Mouse (Mus musculus): ENCODE measurements at regions not wholly inside any gene's neighbourhood (a gene's known extent, or its start where the extent isn't known, plus 50 kb on each side); places are given as distances from the start of the nearest gene placed in this dataset.

DNA sequence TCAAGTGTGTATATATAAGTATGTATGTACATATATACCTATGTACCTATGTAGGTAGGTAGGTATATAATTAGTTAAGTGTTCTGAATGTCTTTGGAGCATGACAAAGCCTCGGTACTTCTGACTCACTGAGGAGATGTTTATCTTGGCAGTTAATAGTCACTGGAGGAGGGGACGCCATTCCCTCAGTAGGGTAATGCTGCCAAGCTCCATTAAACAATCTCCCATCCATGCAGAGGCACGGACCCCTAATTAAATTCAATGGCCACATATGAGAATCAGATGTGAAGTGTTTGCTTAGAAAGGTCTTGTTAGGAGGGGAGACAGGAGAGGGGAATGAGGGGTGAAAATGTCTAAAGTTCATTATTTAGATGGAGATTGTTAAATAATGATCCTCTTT is 99.3 kb downstream of the Fasl start:
- no peak for TF ChIP-seq EP300 (IDR thresholded peaks at IDR 0.05; ENCODE audit: low read depth)
- no peak for TF ChIP-seq CTCF (IDR thresholded peaks at IDR 0.05; ENCODE audit: low read depth)
- Histone ChIP-seq H3K27me3 (ENCODE audit: insufficient read depth, low read length) (no peaks in the 10 kb centered on the region), H3K4me3 (ENCODE audit: low read depth, low read length) (no peak overlapping the region), H3K9me3 (ENCODE audit: low read length) (no peaks in the 10 kb centered on the region), H3K9ac (replicated peaks) (no peak overlapping the region), H3K36me3 (replicated peaks; ENCODE audit: insufficient read depth, low read length) (no peaks in the 10 kb centered on the region), H3K4me1 (ENCODE audit: insufficient read depth) (no peaks in the 10 kb centered on the region), H3K27ac (ENCODE audit: low read depth) (no peak overlapping the region), H3K4me2 (ENCODE audit: low read depth, low read length) (no peak overlapping the region)
- 43% methylated on average over 3 of the region's 3 CpGs for WGBS (ENCODE audit: insufficient replicate concordance)
- ATAC-seq (no peak), DNase-seq (no peak)

DNA sequence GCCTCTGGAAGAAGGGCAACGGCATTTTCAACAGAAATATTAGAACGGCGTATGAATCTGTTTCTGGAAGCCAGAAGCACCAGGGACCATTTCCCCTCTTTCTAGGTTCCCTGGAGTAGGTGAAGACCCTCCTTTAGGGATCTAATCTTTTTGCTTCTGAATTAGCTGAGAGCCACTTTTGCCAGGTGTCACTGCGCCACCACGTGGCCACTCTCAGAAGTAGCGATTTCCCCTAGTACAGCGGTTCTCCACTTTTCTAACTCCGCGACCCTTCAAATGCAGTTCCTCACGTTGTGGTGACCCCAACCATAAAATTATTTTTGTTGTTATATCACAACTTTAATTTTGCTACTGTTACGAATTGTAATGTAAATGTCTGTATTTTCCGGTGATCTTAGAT is 100.7 kb downstream of the Fasl start:
- no peak overlapping the region for H3K4me2 ChIP-seq (ENCODE audit: low read depth, low read length)
- no peaks in the 10 kb centered on the region for H3K9me3 ChIP-seq (ENCODE audit: low read length)
- H3K27me3 ChIP-seq (ENCODE audit: insufficient read depth, low read length), result no peaks in the 10 kb centered on the region
- H3K9ac ChIP-seq (replicated peaks), result no peak overlapping the region
- 20% methylated on average over 12 of the region's 12 CpGs for WGBS (ENCODE audit: insufficient replicate concordance)
- no peak overlapping the region for H3K4me3 ChIP-seq (ENCODE audit: low read depth, low read length)
- H3K27ac ChIP-seq (ENCODE audit: low read depth), result no peak overlapping the region
- TF ChIP-seq CTCF (IDR thresholded peaks at IDR 0.05; ENCODE audit: low read depth) (peak; percentile 81), EP300 (IDR thresholded peaks at IDR 0.05; ENCODE audit: low read depth) (no peak)
- ATAC-seq (no peak), DNase-seq (peak; percentile 47)
- no peaks in the 10 kb centered on the region for H3K4me1 ChIP-seq (ENCODE audit: insufficient read depth)
- no peaks in the 10 kb centered on the region for H3K36me3 ChIP-seq (replicated peaks; ENCODE audit: insufficient read depth, low read length)

DNA sequence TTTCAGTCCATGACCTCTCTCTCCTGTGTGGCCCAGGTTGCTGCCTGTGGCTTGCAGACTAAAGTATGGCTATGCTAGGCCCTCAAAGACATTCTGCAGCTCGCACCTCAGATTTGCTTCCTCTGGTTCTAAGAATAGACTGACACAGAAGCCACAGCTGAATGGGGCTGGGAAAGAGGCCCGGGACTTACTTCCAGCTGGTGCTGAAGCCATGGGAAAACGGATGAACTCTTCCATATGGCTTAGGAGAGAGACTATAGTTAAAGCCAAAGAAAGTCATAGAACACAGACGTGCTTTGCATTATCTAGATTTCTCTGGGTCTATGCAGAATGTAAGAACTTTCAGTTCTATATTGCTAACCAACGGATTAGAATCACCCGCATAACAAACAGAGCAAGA is 107.7 kb downstream of the Fasl start:
- H3K4me3 ChIP-seq (ENCODE audit: low read depth, low read length), result no peak overlapping the region
- H3K4me2 ChIP-seq (ENCODE audit: low read depth, low read length), result no peak overlapping the region
- ATAC-seq, result no peak
- no peak overlapping the region for H3K27ac ChIP-seq (ENCODE audit: low read depth)
- no peaks in the 10 kb centered on the region for H3K36me3 ChIP-seq (replicated peaks; ENCODE audit: insufficient read depth, low read length)
- H3K9me3 ChIP-seq (ENCODE audit: low read length), result no peaks in the 10 kb centered on the region
- TF ChIP-seq CTCF (IDR thresholded peaks at IDR 0.05; ENCODE audit: low read depth), result no peak
- no peak for TF ChIP-seq EP300 (IDR thresholded peaks at IDR 0.05; ENCODE audit: low read depth)
- no peak for DNase-seq
- no peaks in the 10 kb centered on the region for H3K27me3 ChIP-seq (ENCODE audit: insufficient read depth, low read length)
- H3K9ac ChIP-seq (replicated peaks), result no peak overlapping the region
- H3K4me1 ChIP-seq (ENCODE audit: insufficient read depth), result no peaks in the 10 kb centered on the region
- 64% methylated on average over 6 of the region's 6 CpGs for whole genome bisulfite sequencing (ENCODE audit: insufficient replicate concordance)

DNA sequence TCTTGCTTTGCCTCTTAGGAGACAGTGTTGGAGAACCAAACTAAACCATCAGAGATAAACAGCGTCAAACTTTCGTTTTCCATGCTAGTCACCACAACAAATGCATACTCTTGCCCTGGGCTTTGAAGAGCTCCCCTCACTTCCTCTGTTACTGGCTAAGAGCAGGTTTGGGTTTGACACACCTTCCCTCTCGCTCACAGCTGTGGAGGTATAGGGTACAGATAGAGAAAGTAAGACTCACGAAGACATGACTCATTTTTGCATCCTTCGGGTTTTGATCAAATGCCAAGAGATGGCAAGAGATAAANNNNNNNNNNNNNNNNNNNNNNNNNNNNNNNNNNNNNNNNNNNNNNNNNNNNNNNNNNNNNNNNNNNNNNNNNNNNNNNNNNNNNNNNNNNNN is 117.4 kb downstream of the Fasl start:
- Histone ChIP-seq H3K4me3 (ENCODE audit: low read depth, low read length) (no peak overlapping the region), H3K4me2 (ENCODE audit: low read depth, low read length) (no peak overlapping the region), H3K36me3 (replicated peaks; ENCODE audit: insufficient read depth, low read length) (no peaks in the 10 kb centered on the region), H3K27me3 (ENCODE audit: insufficient read depth, low read length) (no peaks in the 10 kb centered on the region), H3K27ac (ENCODE audit: low read depth) (no peak overlapping the region), H3K9ac (replicated peaks) (no peak overlapping the region), H3K9me3 (ENCODE audit: low read length) (no peaks in the 10 kb centered on the region), H3K4me1 (ENCODE audit: insufficient read depth) (no peaks in the 10 kb centered on the region)
- TF ChIP-seq EP300 (IDR thresholded peaks at IDR 0.05; ENCODE audit: low read depth) (no peak), CTCF (IDR thresholded peaks at IDR 0.05; ENCODE audit: low read depth) (no peak)
- DNase-seq (no peak), ATAC-seq (no peak)
- 82% methylated on average over 5 of the region's 5 CpGs for WGBS (ENCODE audit: insufficient replicate concordance)

DNA sequence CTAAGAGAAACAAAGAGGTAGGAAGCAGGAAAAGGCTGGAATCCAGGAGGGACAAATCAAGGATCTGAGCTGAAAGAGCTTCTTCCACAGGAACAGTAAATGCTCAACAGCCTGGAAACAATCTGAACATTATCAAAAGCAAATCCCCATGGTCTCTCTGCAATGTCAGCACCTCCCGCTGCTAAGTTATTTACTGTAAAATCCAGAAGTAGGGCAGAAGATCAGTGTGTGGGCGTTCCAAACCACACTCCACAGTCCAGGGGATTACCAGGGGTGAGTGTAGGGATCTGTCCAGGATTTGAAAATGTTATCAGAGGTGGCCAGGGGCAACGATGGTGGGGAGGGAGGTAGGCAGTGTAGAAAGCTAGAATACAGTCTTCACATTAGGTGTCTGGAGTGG is 124.0 kb downstream of the Fasl start:
- no peak for TF ChIP-seq CTCF (IDR thresholded peaks at IDR 0.05; ENCODE audit: low read depth)
- no peak for TF ChIP-seq EP300 (IDR thresholded peaks at IDR 0.05; ENCODE audit: low read depth)
- Histone ChIP-seq H3K9me3 (ENCODE audit: low read length) (no peaks in the 10 kb centered on the region), H3K4me1 (ENCODE audit: insufficient read depth) (no peaks in the 10 kb centered on the region), H3K4me3 (ENCODE audit: low read depth, low read length) (no peak overlapping the region), H3K27ac (ENCODE audit: low read depth) (no peak overlapping the region), H3K36me3 (replicated peaks; ENCODE audit: insufficient read depth, low read length) (no peaks in the 10 kb centered on the region), H3K9ac (replicated peaks) (no peak overlapping the region), H3K4me2 (ENCODE audit: low read depth, low read length) (no peak overlapping the region), H3K27me3 (ENCODE audit: insufficient read depth, low read length) (no peaks in the 10 kb centered on the region)
- WGBS (ENCODE audit: insufficient replicate concordance), result 51% methylated on average over 3 of the region's 3 CpGs
- DNase-seq, result no peak
- ATAC-seq, result no peak

DNA sequence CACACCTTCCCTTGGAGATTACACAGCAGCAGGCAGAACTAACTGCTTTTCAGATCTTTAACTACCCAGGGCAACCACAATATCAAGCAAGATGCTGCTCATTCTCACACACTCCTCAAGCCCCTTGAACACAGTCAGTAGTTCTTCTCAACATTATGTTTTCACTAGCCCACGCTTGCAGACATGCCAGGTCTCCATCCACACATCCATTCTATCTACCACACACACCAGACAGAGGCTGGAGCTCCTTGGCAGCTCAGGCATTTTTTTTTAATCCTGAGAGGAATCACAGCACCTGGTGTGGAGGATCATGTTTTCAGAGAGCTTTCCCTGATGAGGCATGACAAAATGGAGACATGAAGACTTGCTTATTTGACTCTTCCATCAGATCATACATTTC is 124.9 kb downstream of the Fasl start:
- Histone ChIP-seq H3K27ac (ENCODE audit: low read depth) (no peak overlapping the region), H3K9me3 (ENCODE audit: low read length) (no peaks in the 10 kb centered on the region), H3K9ac (replicated peaks) (no peak overlapping the region), H3K27me3 (ENCODE audit: insufficient read depth, low read length) (no peaks in the 10 kb centered on the region), H3K4me1 (ENCODE audit: insufficient read depth) (no peaks in the 10 kb centered on the region), H3K4me2 (ENCODE audit: low read depth, low read length) (no peak overlapping the region), H3K36me3 (replicated peaks; ENCODE audit: insufficient read depth, low read length) (no peaks in the 10 kb centered on the region), H3K4me3 (ENCODE audit: low read depth, low read length) (no peak overlapping the region)
- TF ChIP-seq CTCF (IDR thresholded peaks at IDR 0.05; ENCODE audit: low read depth), result no peak
- no peak for TF ChIP-seq EP300 (IDR thresholded peaks at IDR 0.05; ENCODE audit: low read depth)
- WGBS (ENCODE audit: insufficient replicate concordance), result 70% methylated on average over 1 of the region's 1 CpGs
- no peak for DNase-seq
- ATAC-seq, result no peak

DNA sequence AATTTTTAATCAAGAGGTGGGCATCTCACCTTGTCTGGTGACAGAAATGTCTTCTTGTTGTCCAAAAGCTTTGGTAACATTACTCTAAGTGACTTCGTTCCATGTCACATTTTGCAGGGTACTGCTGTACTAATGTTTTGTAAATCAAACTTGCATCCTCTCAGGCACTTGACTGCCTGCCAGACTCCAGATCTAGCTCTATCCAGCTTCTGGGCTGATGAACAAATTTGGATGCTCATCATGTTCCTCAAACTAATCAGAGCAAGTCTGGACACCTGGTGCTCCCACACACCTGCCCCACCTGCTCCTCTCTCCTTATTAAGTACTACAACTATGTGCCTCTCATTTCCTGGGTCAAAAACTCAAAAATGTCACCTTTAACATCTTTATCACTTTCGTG is 126.1 kb downstream of the Fasl start:
- Histone ChIP-seq H3K36me3 (replicated peaks; ENCODE audit: insufficient read depth, low read length) (no peaks in the 10 kb centered on the region), H3K9ac (replicated peaks) (no peak overlapping the region), H3K4me1 (ENCODE audit: insufficient read depth) (no peaks in the 10 kb centered on the region), H3K9me3 (ENCODE audit: low read length) (no peaks in the 10 kb centered on the region), H3K27me3 (ENCODE audit: insufficient read depth, low read length) (no peaks in the 10 kb centered on the region), H3K4me2 (ENCODE audit: low read depth, low read length) (no peak overlapping the region), H3K4me3 (ENCODE audit: low read depth, low read length) (no peak overlapping the region), H3K27ac (ENCODE audit: low read depth) (no peak overlapping the region)
- WGBS (ENCODE audit: insufficient replicate concordance), result 68% methylated on average over 2 of the region's 2 CpGs
- DNase-seq (no peak), ATAC-seq (no peak)
- TF ChIP-seq CTCF (IDR thresholded peaks at IDR 0.05; ENCODE audit: low read depth) (no peak), EP300 (IDR thresholded peaks at IDR 0.05; ENCODE audit: low read depth) (no peak)
